Mouse (Mus musculus) liver, adult 2 months (tissue): ENCODE results near the gene Pde2a.

Source experiments
- CTCF ChIP-seq: fragments of 200-500 bp; IDR thresholded peaks from 2 replicates; pipeline ENCODE4 v1.5.1; 2011; ENCODE audit warnings: low read depth, low read length, control low read depth
- POLR2A ChIP-seq: fragments of 200-500 bp; IDR thresholded peaks from 2 replicates; pipeline ENCODE4 v1.6.1; 2011; ENCODE audit warnings: low read length, control low read depth; ENCODE audit not compliant: insufficient read depth; ENCODE audit errors: extremely low read depth

- TF ChIP-seq CTCF: no peak
- TF ChIP-seq POLR2A: no peak
These were observed 126.2 kb downstream of the Pde2a start for GRCm38 (mm10) chr7:101547651-101548050.
